Mouse (Mus musculus): ENCODE results near the gene Gm42372. TPM values are rescaled to one million over a fixed set of nuclear protein-coding genes. Genes with fewer than 3 reads are reported as not detected.

Gene Gm42372
- total RNA-seq, 2 experiments from 2014 or later: 0.10 TPM; not detected in 1

DNA sequence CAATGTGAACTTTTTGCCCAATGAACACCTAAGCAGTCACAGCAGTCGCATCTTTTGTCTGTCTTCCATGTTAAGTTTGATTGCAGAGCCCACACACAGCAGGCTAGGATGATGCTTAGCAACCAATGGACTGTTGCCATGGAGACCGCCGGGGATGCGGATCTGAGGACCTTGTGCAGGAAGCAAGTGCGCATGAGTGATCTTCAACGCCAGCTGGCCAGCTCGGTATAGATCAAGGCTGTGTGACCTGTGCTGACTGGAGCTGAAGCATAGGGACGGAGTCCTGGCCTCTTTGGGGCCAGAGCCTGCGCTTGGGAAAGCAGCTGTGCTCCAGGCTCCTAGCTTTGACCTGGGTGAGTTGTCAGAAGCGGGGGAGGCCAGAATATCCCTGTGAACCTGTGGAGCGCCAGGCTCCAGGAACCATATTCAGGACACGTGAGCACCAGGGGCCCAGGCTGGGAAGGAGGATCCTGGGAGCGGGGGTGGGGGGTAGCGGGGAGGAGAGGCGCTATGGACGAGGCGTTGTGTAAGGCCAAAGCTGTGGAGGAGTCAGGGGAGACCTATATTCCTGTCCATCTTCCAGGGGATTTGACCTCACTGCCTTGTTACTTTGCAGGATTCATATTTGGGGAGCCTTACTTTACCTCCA, 23.2 kb upstream of the Gm42372 start, which contains the start of gene Pnmal1:
Gene Pnmal1 (plus strand): TSS at position 141 of the 649 bp plus-strand sequence.
- intact Hi-C loops (cut with DNase I): no loop called here
- DNase-seq: no peak

DNA sequence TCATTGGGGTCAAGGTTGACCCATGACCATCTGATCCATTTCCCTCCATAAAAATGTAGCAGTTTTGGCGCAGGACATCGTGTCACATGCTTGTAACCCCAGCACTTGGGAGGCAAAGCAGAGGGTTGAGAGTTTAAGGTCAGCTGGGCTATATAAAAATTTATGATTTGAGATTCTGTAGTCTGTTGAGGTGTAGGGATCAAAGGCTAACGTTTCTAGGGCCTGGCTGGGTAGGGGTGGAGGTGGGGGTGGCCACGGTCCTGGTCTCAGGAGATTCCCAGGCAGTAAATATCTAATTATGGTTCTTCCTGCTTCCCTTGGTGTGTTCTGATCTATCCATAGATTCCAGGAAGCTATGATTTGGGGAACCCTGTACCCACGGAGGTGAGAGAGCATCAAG, 21.2 kb upstream of the Gm42372 start:
- intact Hi-C loops (cut with DNase I): no loop called here

DNA sequence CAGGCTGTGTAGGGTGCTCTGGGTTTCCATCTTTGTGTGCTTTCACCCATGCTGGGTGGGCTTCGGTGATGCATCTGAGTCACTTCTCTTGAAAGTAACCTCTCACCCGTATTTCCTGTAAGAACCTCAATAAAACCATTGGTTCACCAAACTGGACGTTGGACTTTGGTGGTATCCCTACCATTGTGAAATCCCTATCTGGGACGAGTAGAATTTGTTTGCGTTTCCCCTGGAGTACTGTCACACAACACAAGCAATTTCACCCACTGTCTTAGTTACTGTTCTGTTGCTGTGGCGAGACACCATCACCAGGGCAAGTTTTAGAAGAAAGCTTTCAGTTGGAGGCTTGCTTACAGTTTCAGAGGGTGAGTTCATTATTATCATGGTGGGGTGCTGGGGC, 14.5 kb upstream of the Gm42372 start:
- intact Hi-C loops (cut with DNase I): no loop called here
- no peak for DNase-seq

More for the DNA sequence above, 21.2 kb upstream of the Gm42372 start:
- DNase-seq: no peak

DNA sequence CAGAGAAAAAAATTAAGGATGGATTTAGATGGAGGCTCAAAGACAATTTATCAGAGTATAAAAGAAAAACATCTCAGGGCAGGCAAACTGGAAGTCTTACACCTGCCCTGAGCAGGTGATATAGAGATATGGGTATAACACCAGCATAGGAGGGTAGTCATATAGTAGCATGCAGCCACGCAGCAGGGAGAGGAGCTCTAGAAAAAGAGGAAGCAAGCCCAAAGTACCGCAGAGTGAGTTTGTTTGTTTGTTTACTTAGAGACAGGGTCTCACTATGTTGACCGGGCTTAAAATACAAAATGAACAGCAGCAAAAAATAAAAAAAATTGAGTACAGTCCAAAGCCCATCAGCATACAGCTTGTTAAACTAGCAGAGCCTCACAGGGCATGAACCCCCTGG, 11.7 kb upstream of the Gm42372 start:
- no peak for DNase-seq
- intact Hi-C loops (cut with DNase I): no loop called here

DNA sequence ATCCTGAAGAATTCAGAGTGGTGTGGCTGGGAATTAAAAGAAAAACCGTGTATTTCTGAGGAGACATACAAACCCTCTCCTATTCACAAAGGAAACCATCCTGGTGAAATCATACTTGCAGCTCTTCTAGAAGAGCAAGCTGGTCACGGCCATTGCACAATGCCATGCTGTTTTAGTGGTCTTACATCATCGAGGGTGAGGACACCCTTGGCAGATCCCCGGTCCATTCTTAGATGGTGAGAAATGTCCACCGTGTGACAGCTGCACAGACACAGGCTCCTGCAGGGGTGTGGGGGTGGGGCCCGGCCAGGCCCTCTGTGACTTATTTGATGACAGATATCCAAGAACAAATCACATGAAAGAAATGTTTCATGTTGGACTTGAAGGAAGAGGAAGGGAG, 8.9 kb upstream of the Gm42372 start:
- peak; percentile 71 to 74 for DNase-seq
- intact Hi-C loops (cut with DNase I): no loop called here

DNA sequence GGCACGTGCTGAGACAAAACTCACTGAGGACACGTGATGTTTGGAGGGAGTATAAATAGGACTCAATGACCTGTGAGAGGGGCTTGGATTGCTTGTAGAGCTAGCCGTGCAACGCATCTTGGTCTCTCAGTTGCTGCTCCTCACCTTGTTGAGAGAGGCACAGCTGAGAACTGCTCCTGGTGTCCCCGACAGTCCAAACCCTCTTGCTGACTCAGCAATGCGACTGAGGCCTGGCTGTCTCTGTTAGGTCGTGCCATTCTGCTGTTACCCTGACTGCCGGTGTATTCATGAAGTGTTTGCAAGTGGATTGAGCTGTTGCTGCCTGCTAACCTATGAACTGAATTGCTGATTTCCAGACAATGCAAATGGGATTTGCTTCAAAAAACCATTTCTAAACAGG, 6.6 kb upstream of the Gm42372 start:
- DNase-seq: no peak
- intact Hi-C loops (cut with DNase I): no loop called here

DNA sequence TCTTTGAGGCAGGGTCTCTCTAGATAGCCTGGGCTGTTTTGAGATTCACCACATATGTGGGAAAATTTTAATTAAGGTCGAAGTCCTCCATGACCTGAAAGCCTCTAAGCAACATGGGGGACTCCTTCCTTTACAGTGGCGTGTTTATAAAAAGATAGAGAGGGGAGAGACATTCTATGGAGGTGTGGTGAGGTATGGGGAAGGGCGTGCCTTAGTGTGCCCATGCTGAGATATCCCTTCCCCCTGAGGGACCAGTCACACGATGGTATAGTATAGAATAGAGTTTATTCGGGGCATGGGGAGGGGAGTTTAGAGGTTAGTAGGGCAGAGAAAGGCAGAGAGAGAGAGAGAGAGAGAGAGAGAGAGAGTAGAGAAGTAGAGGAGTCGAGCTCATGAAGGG, 4.7 kb upstream of the Gm42372 start:
- DNase-seq: no peak
- intact Hi-C loops (cut with DNase I): no loop called here

DNA sequence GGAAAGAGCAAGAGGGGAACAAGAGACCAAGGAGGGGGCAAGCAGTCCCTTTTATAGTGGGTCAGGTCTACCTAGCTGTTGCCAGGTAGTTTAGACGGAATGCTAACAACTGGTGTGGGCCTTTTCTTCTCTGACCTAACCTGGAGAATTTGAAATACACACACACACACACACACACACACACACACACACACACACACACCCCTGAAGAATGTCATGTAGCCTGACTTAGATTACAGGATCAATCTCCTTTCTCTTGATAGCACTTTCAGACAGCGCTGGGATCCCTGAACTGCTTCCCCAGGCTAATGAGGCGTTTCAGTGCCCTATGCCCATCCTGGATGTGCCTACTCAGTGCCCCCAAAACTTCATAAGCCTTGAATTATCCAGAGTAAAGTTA, 4.3 kb upstream of the Gm42372 start:
- DNase-seq: no peak
- intact Hi-C loops (cut with DNase I): no loop called here

DNA sequence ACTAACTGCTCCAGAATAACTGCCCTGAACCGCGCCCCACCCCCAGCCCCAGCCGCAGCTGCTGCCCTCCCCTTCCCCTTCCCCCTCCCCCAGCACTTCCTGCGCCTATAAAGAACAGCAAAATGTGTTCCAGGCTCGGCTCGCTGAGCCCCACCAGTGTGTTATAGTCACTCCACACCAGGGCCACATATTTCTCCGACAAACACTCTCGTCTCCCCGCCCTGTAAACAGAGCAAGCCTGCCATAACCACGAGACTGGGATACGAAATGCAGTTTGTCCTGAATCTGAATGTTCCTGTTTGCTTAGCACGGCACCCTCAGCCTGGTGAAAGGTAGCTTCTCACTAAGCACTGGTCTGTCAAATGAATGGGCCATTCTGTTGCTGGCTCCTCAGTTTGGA, 2.5 kb upstream of the Gm42372 start:
- intact Hi-C loops (cut with DNase I): no loop called here
- DNase-seq: peak; percentile 58 to 65

DNA sequence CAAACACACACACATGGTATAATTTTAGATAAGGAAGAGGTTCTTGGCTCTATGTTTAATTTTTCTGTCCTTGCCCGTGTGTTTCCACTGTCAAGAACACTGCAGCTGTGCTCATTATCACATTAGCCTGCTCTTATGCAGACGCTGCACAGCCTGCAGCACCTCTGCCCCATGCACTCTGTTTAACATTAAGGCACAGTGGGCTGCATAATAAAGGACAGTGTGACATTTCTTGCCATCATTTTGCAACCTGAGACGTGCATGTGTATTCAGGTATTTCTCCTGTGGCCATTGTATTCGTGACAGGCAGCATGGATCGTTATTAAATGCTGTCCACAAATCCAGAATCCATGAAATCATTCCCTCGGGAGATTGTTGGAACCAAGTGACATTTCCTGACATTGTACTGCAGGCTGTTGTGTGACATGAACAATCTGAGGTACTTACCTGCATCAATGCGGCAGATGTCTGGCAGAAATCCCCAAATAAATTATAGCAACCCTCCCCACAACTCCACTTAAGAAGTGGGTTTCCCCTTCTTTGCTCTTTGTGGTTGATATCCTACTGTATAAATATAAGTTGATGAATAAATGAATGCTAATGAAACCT, 4.8 kb downstream of the Gm42372 start:
- intact Hi-C loops (cut with DNase I): no loop called here
- DNase-seq: no peak

DNA sequence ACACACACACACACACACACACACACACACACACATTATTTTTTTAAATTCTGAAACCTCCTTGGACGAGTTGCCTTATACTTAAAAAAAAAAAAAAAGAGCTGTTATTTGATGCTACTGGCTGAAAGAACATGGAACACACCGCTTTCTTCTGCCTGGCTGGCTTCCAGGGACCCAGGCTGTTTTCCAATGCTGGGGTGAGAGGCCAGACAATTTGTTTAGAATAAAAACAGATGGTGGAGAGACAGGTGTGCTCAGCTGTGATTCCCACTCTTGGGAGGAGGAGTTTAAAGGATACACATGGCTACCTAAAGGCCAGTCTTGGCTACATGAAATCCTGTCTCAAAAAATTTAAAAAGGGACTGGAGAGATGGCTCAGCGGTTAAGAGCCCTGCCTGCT, 5.5 kb downstream of the Gm42372 start:
- intact Hi-C loops (cut with DNase I): no loop called here
- peak; percentile 73 to 81 for DNase-seq

DNA sequence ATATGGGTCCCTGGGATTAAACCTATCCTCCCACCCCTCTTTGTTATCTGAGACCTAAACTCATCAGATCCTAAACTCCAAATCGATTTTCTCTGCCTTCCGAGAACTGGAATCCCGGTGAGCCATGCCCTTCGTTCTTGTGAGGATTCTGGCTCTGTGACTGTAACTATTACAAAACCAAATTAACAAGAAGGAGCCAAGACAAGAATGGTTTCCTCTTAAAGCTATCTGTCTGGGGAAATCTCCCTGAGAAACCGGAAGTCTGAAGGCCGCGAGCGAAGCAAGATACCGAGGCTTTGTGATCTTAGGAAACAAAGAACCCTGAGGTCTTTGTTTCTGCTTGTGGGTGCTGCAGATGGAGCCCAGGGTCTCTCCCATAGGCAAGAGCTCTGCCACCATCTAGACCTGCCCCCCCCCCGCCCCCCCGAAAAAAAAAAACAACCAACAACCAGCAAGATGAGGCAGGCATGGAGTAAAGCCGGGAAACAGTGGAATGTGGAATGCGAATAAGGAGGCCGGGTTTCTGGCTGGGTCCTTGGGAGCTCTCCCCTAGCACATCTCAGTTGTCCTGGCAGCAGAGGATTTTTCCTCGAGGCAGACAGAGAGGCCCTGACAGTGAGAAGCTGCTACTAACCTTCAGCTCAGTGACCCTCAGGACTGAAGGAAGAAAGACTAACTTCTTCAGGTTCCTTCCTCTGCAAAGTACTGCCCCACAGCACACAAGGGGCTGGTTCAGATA, 7.3 kb downstream of the Gm42372 start:
- no peak for DNase-seq
- intact Hi-C loops (cut with DNase I): no loop called here

DNA sequence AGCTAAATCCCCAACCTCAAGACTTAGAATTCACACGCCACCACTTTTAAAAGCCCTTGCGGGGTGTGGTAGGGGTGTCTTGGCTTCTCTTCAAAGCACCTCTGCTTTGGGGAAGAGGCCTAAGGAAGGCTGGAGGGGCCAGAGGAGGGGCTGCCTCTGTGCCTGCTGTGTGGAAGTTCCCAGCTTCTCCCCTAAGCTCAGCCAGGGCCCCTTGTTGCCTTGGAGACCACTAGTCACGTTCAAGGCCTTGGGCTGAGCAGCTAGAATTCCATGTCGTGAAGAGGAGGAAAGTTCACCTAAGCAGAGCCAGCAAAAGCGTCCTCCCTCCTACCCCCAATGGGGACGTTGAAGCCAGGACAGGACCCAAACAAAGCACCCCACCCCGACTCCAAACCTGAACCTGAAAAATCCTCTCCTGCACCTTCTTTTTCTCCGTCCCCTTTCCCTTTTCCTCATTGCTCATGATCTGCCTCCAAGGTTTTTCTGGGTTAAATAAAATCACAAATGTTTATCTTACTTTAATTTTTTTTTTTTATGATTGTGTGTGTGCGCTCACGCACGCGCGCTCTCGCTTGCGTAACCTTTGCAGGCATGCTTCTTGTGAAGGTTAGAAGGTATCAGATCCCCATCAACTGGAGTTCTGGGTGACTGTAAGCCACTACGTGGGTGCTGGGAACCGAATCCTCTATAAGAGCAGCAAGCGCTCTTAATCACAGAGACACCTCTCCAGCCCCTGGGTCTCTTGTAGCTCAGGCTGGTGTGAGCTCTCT, 9.0 kb downstream of the Gm42372 start:
- no peak for DNase-seq

DNA sequence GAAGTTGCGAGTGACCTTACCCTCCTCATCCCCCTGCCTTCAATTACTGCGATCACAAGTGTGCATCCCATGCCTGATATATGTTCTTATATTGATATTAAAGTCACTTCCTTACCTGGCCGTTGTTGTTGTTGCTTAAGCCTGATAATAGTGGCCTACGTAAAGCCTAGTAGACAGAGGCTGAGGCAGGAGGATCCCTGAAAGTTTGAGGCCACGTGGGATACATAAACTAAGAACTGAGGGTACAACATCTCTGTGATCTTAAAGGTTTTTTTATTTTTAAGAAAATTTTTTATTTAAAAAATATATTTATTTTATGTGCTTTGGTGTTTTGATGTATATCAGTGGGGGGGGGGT, 9.5 kb downstream of the Gm42372 start, which contains the start of gene Ccdc8:
Gene Ccdc8 (plus strand): TSS at position 258 of the 357 bp plus-strand sequence.
- intact Hi-C loops (cut with DNase I): no loop called here

More for the DNA sequence above, 9.0 kb downstream of the Gm42372 start:
- intact Hi-C loops (cut with DNase I): no loop called here

DNA sequence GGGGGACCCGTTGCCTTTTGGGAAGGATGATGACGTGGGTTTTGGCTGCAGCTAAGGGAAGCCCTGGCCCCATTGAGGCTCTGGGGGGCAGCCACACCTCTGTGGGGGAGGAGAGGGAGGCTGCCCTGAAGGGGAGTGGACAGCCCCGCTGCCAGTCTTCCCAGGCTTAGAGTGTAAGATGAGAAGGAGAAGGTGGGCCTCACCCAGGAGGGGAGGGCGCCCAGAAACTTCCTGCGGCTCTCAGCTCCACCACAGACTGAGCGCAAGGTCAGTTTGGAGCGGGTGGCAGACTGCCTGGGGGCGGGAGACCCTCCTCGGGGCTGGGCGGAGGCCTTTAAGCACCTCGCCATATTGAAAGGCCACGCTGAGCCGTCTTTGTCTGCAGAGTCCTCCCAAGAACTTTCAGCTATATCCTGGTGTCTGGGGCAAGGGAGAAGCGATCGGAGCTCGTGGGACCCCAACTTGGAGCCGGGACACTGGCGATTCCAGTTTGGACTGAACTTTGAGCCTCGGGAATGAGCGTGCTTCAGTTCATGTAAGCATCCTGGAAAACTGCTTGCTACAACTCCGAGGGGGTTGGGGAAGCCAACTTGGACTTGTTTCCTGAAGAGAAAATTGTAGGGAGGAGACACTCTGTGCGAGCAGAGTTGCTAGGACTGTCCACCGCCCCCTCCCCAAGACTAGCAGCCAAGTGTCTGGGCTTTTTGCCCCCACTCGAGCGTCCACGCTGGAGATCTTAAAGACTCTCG, 10.9 kb downstream of the Gm42372 start:
- DNase-seq: peak; percentile 88 to 93
- intact Hi-C loops (cut with DNase I): no loop called here

More for the DNA sequence above, 9.5 kb downstream of the Gm42372 start, which contains the start of gene Ccdc8:
- DNase-seq: no peak

DNA sequence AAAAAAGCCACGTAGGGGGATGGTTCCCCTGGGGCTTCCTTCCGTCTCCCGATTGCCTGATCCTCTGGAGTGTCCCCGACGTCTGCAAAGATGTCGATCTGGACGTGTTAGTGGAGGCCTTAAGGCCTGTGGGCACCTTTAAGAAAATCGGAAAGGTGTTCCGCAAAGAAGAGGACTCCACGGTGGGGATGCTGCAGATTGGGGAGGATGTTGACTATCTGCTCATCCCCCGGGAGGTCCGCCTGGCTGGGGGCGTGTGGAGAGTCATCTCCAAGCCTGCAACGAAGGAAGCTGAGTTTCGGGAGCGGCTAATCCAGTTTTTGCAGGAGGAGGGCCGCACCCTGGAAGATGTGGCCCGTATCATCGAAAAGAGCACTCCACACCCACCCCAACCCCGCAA, 11.5 kb downstream of the Gm42372 start:
- peak; percentile 39 to 48 for DNase-seq
- intact Hi-C loops (cut with DNase I): no loop called here

DNA sequence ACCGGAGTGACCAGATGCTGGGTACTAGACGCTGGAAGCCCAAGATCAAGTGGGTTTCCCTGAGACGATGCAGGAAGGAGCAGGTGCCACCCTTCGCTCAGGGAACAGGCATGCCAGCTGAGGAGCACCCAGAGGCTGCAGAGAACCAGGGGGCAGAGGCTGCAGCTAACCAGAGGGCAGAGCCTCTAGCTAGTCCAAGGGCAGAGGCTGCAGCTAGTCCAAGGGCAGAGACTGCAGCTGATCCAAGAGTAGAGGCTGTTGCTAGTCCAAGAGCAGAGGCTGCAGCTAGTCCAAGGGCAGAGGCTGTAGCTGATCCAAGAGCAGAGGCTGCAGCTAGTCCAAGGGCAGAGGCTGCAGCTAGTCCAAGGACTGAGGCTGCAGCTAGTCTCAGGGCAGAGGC, 12.5 kb downstream of the Gm42372 start:
- intact Hi-C loops (cut with DNase I): no loop called here
- DNase-seq: no peak

DNA sequence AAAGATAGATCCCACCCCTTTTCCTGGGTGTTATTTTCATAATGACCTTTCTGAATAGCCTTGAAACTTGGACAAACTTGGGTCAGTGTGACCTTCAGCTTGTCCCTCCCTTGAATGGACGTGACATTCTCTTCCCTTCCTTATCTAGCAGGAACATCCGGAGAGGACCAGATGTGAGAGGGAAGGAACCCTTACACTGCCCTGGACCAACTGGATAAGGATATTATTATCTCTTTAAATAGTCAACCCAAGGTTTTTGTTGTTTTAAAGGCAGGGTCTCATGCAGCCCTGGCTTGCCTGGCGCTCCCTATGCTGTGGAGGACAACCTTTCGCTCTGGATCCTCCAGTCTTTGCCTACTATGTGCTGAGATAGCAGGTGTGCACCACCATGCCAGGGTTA, 16.3 kb downstream of the Gm42372 start:
- DNase-seq: no peak
- intact Hi-C loops (cut with DNase I): loop anchor here (2.0 kb wide), 1 partner anchor 48 kb away; no protein-coding TSS in a partner anchor

DNA sequence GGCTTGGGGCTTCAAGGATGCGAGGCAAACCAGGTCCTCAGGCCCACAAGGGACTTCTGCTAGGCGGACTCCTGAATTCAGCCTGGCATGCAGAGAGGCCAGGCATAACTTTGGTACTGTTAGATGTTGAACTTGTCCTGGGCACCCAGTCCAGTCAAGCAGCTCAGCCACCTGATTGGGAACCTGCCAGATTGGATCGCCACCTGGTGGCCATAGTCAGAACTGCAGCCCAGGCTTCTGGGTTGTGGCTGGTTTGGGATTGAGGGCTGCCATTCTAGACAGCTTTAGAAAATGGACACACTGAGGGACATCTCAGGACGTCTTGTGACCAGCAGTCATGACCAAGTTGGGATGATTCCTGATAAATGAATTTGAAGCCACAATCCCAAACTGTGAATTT, 16.8 kb downstream of the Gm42372 start:
- intact Hi-C loops (cut with DNase I): loop anchor here (2.0 kb wide), 1 partner anchor 49 kb away; no protein-coding TSS in a partner anchor
- peak; percentile 91 to 96 for DNase-seq

Data from heart, postnatal 10 days (tissue).